Mouse (Mus musculus): ENCODE data around the gene Cd44. TPM values are rescaled to one million over a fixed set of nuclear protein-coding genes. Genes with fewer than 3 reads are reported as not detected.

Cd44 gene
- total RNA-seq (2014; rRNA removed; ENCODE audit: low replicate concordance) (12.5 and 25.8 TPM in 2 replicates), polyA plus RNA-seq (2015; fragmentation: Nextera tagmentation; extraction: Ambion mirVana) (7.4 and 9.3 TPM in 2 replicates)

DNA sequence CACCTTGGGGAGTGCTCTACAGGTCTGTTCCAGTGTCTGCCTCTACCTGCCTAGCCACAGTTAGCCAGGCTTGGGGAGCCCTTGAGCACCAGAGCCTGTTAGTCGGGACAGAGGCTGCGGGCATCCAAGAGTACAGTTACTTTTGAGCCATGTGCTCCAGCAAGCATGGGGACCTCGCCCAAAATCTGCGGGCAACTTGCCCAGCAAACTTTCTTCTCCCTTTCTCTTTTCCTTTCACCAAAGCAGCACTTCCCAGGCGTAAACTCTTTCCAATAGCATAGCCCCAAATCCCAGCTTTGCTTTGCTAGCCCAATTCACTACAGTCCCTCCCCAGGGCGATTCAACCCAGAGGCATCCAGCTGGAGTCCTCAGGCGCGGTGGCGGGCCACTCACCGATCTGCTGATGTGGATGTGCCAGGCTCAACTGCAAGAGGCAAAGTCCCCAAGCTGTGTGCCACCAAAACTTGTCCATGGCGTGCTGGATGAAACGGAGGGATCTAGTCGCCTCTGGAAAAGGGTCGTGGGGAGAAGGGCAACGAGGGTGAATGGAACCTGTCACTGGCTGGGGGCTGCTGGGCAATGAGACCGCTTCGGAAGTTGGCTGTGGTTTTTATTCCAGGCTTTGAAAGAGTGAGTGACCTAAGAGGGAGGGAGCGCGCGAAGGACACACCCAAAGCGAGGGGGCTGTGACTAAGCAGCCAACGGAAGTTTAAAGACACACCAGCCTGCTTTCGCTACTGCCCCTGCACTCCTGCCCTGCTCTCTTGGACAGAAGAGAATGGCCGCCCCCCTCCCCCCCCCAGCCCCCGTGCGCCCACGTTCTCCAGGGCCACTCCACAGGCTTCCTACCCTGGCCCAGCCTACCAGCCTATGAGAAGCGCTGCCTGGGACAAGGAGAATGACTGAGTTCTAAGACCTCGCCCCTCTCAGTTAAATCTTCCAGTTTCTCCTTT lies at the start of gene Cd44:
TSS of gene Cd44 (minus strand) at position 791 of the 953 bp plus-strand sequence.
- peaks cover 25% of the 10 kb centered on the region; the same call in 1 of the 2 replicates for H3K4me1 ChIP-seq (ENCODE audit: control insufficient read depth, insufficient read depth)
- peaks cover 4% of the 10 kb centered on the region; the same call in 1 of the 2 replicates for H3K27me3 ChIP-seq (ENCODE audit: control insufficient read depth, insufficient read depth, low read length)
- H3K4me2 ChIP-seq (ENCODE audit: low read depth, low read length) = peak within 1 kb of the TSS; percentile 80
- WGBS = 1% methylated on average over 29 of the region's 29 CpGs
- peak within 1 kb of the TSS; percentile 67 for H3K9ac ChIP-seq (replicated peaks; ENCODE audit: low read depth, low read length)
- H3K27ac ChIP-seq (ENCODE audit: low read depth) = peak within 1 kb of the TSS; percentile 67
- ATAC-seq (ENCODE audit: insufficient read depth, low read depth) (peak; percentile 89), DNase-seq (ENCODE audit: low spot score) (peak; percentile 79)
- H3K36me3 ChIP-seq (replicated peaks; ENCODE audit: control insufficient read depth, insufficient read depth, low read length) = no peaks in the 10 kb centered on the region
- no peaks in the 10 kb centered on the region for H3K9me3 ChIP-seq (replicated peaks; ENCODE audit: control insufficient read depth, low read length)
- H3K4me3 ChIP-seq (ENCODE audit: low read depth, low read length) = peak within 1 kb of the TSS; percentile 62
- no peak for TF ChIP-seq EP300 (IDR thresholded peaks at IDR 0.05; ENCODE audit: low read depth)
- no peak for TF ChIP-seq CTCF (IDR thresholded peaks at IDR 0.05; ENCODE audit: low read depth)

DNA sequence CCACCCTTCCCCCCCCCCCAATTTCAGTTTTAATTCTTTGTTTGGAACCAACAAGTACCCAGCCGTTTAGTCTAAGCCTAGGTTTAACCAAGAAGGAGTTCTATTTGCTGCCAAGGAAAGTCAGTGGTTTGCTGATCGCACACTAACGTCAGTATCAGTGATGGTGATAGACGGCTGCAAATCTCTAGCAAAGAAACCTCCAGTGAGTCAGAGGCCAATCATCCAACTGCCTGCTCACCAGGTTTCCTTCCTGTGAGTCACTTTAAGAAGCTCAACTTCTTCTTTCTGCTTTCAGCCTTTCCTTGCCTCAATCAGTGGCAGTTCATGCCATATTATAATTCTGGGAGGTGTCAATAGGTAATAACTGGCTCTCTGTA lies 47.0 kb upstream of the Cd44 start:
- 45% methylated on average over 4 of the region's 4 CpGs for WGBS
- no peak overlapping the region for H3K27ac ChIP-seq (ENCODE audit: low read depth)
- H3K4me2 ChIP-seq (ENCODE audit: low read depth, low read length) = no peak overlapping the region
- H3K9me3 ChIP-seq (replicated peaks; ENCODE audit: control insufficient read depth, low read length) = no peaks in the 10 kb centered on the region
- no peak overlapping the region for H3K9ac ChIP-seq (replicated peaks; ENCODE audit: low read depth, low read length)
- TF ChIP-seq CTCF (IDR thresholded peaks at IDR 0.05; ENCODE audit: low read depth) (no peak), EP300 (IDR thresholded peaks at IDR 0.05; ENCODE audit: low read depth) (no peak)
- DNase-seq (ENCODE audit: low spot score) = no peak
- ATAC-seq (ENCODE audit: insufficient read depth, low read depth) = no peak
- H3K4me3 ChIP-seq (ENCODE audit: low read depth, low read length) = no peak overlapping the region
- H3K36me3 ChIP-seq (replicated peaks; ENCODE audit: control insufficient read depth, insufficient read depth, low read length) = no peaks in the 10 kb centered on the region
- H3K27me3 ChIP-seq (ENCODE audit: control insufficient read depth, insufficient read depth, low read length) = 0 out of 2 replicates have a peak, but pooled peaks cover 3% of the 10 kb centered on the region
- no peaks in the 10 kb centered on the region for H3K4me1 ChIP-seq (ENCODE audit: control insufficient read depth, insufficient read depth)

DNA sequence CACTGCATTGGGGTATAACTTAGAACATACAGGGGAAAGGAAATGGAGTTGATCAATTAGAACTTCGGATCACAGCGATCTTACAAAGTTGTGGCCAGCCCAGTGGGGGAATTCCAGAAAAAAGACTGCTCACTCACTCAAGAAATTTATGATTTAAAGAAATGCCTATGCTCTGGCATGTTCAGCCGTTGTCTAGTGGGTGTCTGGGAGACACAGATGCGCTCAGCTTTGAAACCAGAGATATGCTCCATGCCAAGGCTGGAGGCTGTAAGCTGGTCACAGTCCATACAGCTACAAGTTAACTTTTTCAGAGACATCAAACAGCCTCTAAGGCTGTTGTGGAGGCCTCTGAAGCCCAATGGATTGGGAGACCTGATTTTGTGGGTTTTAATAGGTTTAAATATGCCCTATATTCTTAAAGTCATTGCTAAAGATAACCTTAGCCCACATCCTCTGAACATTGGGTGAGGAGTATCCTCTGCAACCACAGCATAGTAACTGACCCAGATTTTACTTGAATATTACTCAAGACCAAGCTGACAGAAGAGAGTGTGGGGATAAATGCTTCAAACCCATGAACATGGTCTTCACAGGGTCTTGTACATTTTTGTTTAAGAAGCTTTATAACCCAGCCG lies 46.5 kb upstream of the Cd44 start:
- no peak for DNase-seq (ENCODE audit: low spot score)
- H3K27me3 ChIP-seq (ENCODE audit: control insufficient read depth, insufficient read depth, low read length) = 0 out of 2 replicates have a peak, but pooled peaks cover 3% of the 10 kb centered on the region
- no peak overlapping the region for H3K4me2 ChIP-seq (ENCODE audit: low read depth, low read length)
- no peak overlapping the region for H3K9ac ChIP-seq (replicated peaks; ENCODE audit: low read depth, low read length)
- H3K27ac ChIP-seq (ENCODE audit: low read depth) = no peak overlapping the region
- ATAC-seq (ENCODE audit: insufficient read depth, low read depth) = no peak
- H3K36me3 ChIP-seq (replicated peaks; ENCODE audit: control insufficient read depth, insufficient read depth, low read length) = no peaks in the 10 kb centered on the region
- 89% methylated on average over 5 of the region's 5 CpGs for WGBS
- no peak overlapping the region for H3K4me3 ChIP-seq (ENCODE audit: low read depth, low read length)
- no peak for TF ChIP-seq EP300 (IDR thresholded peaks at IDR 0.05; ENCODE audit: low read depth)
- no peak for TF ChIP-seq CTCF (IDR thresholded peaks at IDR 0.05; ENCODE audit: low read depth)
- H3K9me3 ChIP-seq (replicated peaks; ENCODE audit: control insufficient read depth, low read length) = no peaks in the 10 kb centered on the region
- no peaks in the 10 kb centered on the region for H3K4me1 ChIP-seq (ENCODE audit: control insufficient read depth, insufficient read depth)

DNA sequence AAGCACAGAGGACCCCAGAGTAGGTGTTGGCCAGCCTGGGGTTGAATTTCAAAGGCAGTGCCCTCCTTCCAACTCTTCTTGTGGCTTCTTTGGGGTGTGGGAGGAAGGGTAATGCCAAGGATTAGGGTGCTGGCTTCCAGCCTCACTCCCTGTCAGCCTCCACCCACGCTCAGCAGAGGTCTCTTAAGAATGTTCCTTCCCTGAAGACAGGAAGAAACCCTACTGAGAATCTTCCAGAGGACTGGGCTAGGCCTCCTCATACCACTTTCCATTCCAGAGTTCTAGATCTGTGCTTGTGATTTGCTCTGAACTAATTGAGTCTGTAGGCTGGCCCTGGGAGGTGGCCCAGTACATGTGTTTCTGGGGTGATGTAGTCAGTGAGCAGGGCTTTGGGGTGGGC lies 43.6 kb upstream of the Cd44 start:
- Histone ChIP-seq H3K9ac (replicated peaks; ENCODE audit: low read depth, low read length) (no peak overlapping the region), H3K4me2 (ENCODE audit: low read depth, low read length) (no peak overlapping the region), H3K36me3 (replicated peaks; ENCODE audit: control insufficient read depth, insufficient read depth, low read length) (no peaks in the 10 kb centered on the region), H3K4me3 (ENCODE audit: low read depth, low read length) (no peak overlapping the region), H3K4me1 (ENCODE audit: control insufficient read depth, insufficient read depth) (no peaks in the 10 kb centered on the region), H3K27me3 (ENCODE audit: control insufficient read depth, insufficient read depth, low read length) (0 out of 2 replicates have a peak, but pooled peaks cover 3% of the 10 kb centered on the region), H3K9me3 (replicated peaks; ENCODE audit: control insufficient read depth, low read length) (no peaks in the 10 kb centered on the region), H3K27ac (ENCODE audit: low read depth) (no peak overlapping the region)
- WGBS = 86% methylated on average over 1 of the region's 1 CpGs
- ATAC-seq (ENCODE audit: insufficient read depth, low read depth) (no peak), DNase-seq (ENCODE audit: low spot score) (no peak)
- TF ChIP-seq EP300 (IDR thresholded peaks at IDR 0.05; ENCODE audit: low read depth) (no peak), CTCF (IDR thresholded peaks at IDR 0.05; ENCODE audit: low read depth) (no peak)

DNA sequence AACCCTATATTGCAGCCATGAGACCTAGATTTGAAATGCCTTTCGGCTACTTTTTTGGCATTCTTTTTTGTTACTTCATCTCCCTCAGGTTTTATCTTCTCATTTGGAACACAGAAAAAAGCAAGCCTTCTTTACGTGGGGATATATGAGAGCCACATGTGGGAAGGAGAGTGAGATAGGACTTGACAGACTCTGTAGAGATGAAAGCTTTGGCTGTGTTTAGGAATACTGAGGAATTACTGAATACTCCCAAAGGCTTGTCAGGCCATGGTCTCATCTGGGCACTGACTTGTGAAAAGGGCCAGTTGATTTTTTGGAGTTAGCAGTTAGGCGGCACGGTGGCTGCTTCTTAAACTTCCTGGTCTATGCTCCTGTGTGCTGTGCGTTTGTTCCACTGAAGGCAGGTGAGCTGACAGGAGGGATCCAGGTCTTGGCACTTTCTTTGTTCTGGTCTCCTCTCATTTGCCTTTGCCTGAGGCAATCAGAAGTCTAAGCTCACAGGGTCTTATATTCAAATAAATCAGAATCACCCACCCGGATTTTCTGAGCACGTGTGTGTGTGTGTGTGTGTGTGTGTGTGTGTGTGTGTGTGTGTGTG lies 43.0 kb upstream of the Cd44 start:
- H3K27ac ChIP-seq (ENCODE audit: low read depth) = no peak overlapping the region
- no peak for DNase-seq (ENCODE audit: low spot score)
- H3K9ac ChIP-seq (replicated peaks; ENCODE audit: low read depth, low read length) = no peak overlapping the region
- WGBS = 78% methylated on average over 7 of the region's 7 CpGs
- no peaks in the 10 kb centered on the region for H3K4me1 ChIP-seq (ENCODE audit: control insufficient read depth, insufficient read depth)
- 0 out of 2 replicates have a peak, but pooled peaks cover 3% of the 10 kb centered on the region for H3K27me3 ChIP-seq (ENCODE audit: control insufficient read depth, insufficient read depth, low read length)
- no peak overlapping the region for H3K4me2 ChIP-seq (ENCODE audit: low read depth, low read length)
- no peaks in the 10 kb centered on the region for H3K9me3 ChIP-seq (replicated peaks; ENCODE audit: control insufficient read depth, low read length)
- no peak for ATAC-seq (ENCODE audit: insufficient read depth, low read depth)
- TF ChIP-seq CTCF (IDR thresholded peaks at IDR 0.05; ENCODE audit: low read depth) (no peak), EP300 (IDR thresholded peaks at IDR 0.05; ENCODE audit: low read depth) (no peak)
- H3K36me3 ChIP-seq (replicated peaks; ENCODE audit: control insufficient read depth, insufficient read depth, low read length) = no peaks in the 10 kb centered on the region
- no peak overlapping the region for H3K4me3 ChIP-seq (ENCODE audit: low read depth, low read length)

Measured in heart, postnatal 0 days (tissue).